Mouse (Mus musculus): ENCODE data around the gene Sidt1.

Gene Sidt1

DNA sequence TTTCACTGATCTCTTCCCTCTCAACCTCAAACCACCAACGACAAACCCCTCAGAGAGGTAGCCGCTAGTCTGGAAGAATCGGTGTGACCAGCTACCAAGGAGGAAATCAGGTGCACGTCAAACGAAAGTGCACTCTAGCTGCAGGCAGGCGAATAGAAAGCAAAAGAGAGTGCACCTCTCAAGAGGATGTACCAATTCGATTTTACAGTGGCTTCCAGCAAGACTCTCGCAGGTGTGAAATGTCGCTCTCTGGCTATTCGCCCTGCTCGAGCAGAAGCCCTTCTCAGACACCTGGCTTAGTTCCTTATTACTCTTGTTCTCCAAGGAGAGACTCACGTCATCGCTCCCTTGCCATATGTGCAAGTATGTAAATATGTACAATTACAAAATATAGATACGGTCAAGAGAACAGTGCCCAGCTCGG, at the start of gene Sidt1:
TSS of gene Sidt1 (minus strand) at position 336 of the 424 bp plus-strand sequence.
- DNase-seq (ENCODE audit: low spot score in 2 of 2): peak; percentile 50 to 69

- no peak for DNase-seq (ENCODE audit: low spot score in 2 of 2)
Measured at GRCm38 (mm10) chr16:44381578-44381977, 48.6 kb upstream of the Sidt1 start.

DNA sequence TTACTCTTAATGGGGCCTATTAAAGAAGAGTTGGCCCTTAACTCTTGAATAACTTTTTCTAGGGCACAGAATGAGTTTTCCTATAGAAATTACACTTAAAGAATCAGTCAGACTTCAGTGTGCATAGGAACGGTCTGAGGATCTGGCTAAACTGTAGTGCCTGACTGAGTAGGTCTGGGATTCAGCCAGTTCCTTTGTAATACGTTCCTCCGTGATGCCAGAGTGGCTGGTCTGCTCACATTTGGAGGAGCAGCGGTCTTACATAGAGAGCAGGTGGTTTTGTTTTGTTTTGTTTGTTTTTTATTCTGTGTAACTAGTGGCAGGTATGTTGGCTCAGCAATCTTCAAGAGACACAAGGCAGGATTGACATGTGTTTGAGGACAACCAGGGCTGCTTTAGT, 47.0 kb upstream of the Sidt1 start:
- DNase-seq (ENCODE audit: low spot score in 2 of 2): no peak

GRCm38 (mm10) chr16:44375459-44375858, 42.5 kb upstream of the Sidt1 start:
- no peak for DNase-seq (ENCODE audit: low spot score in 2 of 2)

DNA sequence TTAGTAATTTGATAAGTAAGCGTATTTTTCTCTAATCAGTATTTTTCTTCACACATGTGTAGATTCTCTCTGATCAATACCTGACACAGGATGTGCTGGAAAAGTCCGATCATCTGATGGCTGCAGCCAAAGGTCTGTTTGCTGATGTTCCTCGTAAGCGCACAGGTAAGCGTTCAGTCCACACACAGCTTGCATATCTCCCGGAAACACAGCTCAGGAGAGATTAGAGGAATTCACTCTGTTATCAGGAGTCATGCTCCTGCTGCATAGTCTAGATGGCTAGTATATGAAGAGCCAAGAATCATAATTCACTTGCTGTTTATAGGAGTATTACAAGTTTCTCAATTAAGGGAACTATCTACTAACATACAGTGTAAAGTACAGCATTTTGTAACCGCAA, 32.5 kb upstream of the Sidt1 start:
- no peak for DNase-seq (ENCODE audit: low spot score in 2 of 2)

GRCm38 (mm10) chr16:44361921-44362890, 29.2 kb upstream of the Sidt1 start:
- peak; percentile 41 to 45 for DNase-seq (ENCODE audit: low spot score in 2 of 2)

DNA sequence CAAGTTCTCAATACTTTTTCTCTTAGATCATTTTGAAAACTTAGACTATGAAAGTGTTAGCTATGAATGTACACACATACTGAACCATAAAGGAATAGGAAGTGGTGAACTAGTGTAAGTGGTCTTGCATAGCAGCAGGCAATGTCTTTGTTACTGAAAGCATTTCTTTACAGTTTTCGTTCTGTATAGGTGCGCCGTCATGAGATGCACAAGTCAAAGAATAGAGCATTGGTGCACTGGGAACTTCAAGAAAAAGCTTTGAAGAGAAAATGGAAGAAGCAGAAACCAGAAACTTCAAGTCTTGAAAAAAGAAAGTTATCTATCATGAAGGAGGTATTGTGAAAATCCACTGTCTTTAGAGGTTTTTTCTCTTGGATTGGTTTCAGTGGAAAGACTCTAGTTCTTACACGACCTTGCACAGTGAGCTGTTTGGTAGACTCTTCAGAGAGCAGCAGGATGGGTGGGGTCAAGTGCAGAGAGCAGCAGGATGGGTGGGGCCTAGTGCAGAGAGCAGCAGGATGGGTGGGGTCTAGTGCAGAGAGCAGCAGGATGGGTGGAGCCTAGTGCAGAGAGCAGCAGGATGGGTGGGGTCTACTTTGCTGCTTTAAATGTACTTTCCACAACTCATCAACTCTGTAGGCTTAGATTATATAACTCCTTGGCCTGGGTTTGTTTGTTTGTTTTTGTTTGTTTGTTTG, 24.7 kb upstream of the Sidt1 start:
- DNase-seq (ENCODE audit: low spot score in 2 of 2): no peak

- no peak for DNase-seq (ENCODE audit: low spot score in 2 of 2)
Measured at GRCm38 (mm10) chr16:44356291-44356690, 23.3 kb upstream of the Sidt1 start.

DNA sequence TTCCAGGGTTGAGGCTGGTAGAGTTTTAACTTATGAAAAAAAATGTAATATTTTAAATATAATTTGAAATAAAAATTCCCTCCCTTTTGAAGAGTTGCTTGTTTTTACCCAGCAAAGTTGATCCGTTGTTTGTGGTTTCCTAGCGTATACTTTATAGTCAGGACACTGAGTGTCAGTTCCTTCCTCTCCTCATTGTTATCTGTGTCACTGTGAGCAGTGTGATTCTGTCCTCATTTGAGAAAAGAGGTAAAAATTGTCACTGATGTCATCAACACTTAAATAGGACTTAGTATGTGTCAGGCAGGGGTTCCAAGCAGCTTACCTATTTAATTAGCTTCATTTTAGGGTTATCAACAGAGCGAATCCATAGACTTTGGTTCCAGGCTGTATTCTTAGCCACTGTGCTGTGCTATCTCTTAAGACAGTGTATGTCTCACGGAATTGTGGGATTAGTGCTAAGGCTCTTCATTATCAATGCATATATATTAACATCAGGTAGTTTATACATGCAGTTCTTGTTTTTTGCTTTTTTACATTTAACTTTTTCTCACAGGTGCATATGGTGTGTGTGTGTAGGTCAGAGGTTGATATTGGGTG, 16.9 kb upstream of the Sidt1 start:
- no peak for DNase-seq (ENCODE audit: low spot score in 2 of 2)

DNA sequence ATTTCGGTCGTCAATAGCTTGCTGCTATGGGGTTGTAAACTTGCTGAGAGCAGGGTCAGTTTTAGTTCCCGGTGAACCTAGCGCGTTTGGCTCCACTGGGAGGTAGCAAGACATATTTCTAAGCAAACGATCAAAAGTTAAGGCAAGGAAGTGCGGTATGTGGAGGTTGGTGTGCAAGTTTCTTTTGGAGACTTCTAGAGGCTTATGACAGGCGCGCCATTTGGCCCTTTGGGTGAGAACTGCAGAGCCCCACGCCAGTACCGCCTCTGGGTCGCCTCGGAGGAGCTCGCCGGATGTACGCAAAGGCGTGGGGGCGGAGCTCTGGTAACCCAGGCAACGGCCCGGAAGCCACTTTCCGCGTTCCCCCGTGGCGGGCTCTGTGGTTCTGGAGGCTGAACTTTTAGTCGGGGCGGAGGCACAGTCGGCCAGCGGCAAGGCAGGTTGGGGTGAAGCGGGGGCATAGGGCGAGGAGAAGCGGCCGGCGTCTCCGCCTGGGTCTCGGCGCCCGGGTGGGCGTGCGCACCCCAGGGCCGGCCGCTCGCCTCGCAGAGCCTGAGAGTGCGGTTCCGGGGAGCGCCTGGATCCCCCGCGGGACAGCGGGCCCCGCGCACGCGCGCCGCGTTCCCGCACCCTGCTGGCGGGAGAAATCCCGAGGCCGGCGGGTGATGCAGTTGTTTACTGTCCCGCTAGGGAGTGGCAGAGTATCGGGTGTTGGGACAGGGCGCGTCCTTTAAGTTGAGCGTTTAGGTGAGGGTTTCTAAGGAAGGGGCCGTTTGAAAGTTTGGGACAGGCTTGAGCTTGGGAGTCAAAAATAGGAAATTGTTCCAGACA, 14.3 kb upstream of the Sidt1 start, which contains the start of gene Spice1:
TSS of gene Spice1 (plus strand) at position 51 of the 831 bp plus-strand sequence.
- DNase-seq (ENCODE audit: low spot score in 2 of 2): peak; percentile 92 to 96

GRCm38 (mm10) chr16:44337541-44337940, 4.5 kb upstream of the Sidt1 start:
- no peak for DNase-seq (ENCODE audit: low spot score in 2 of 2)

GRCm38 (mm10) chr16:44331995-44332860, 768 bp downstream of the Sidt1 start:
- DNase-seq (ENCODE audit: low spot score in 2 of 2): peak; percentile 33 to 44

DNA sequence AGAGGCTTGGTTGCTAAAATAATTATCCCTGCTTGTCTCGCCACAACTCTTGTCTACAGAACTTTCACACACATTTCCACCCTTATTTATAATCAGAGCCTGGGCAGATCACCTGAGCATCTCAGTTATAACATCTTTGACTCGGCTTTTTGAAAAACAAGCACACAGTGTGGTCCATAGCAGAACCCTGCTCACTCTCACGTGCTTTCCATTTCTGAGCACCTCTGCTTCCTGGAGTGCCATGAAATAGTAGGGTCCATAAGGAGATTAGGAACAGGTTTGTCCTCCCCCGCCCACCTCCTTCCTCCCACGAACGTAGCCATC, 1.4 kb downstream of the Sidt1 start:
- peak; percentile 45 to 48 for DNase-seq (ENCODE audit: low spot score in 2 of 2)

DNA sequence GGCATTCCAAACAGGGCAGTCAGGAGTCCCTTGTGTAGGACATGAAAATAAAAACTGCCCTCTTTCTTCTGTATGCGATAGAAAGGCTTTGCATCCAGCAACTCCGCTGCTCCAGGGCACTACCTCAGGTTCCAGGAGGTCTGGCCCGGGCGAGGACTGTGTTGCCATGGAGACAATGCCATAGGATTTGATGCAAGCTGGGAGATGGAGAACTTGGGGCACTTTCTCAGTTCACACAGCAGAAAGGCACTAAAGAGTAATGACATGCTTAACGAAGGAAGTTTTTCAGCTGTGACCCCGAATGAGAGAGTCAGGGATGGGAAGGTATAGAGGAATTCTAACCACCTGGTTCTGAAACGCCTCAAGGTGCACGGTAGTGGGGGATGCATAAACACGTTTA, 1.8 kb downstream of the Sidt1 start:
- peak; percentile 25 to 34 for DNase-seq (ENCODE audit: low spot score in 2 of 2)

DNA sequence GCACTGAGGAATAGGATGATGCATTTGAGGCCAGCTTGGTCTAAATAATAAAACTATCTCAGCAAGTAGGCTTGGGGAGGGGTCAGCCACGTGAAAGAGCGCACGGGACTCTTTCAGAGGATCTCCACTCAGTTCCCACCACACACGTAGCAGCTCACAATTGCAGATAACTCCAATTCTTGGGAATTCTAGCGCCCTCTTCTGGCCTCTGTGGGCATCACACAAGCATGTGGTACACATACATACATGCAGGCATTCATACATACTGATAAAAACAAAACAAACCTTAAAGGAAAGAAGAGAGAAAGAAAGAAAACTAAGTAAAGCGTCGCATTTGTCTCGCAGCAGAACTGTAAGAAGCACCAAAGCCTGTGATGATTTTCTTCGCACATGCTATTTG, 2.3 kb downstream of the Sidt1 start:
- DNase-seq (ENCODE audit: low spot score in 2 of 2): no peak

DNA sequence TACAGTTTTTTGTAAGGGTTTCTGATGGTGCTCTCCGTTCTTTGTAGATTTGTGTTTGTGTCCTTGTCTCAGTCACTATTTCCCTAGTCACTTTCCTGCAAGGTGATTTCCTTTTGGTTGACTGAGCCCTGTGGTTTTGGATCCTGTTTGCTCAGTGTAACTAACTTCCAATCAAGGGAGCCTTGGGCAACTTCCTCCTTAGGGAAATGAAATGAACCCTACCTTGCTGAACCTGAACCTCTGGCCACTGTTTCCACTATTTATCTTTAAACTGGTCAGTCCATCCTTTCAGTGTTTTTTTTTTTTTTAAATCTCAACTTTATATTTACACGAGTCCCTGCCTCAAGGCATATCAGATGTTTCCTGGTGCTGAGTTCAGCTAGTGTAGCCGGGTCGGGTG, 4.4 kb downstream of the Sidt1 start:
- no peak for DNase-seq (ENCODE audit: low spot score in 2 of 2)

DNA sequence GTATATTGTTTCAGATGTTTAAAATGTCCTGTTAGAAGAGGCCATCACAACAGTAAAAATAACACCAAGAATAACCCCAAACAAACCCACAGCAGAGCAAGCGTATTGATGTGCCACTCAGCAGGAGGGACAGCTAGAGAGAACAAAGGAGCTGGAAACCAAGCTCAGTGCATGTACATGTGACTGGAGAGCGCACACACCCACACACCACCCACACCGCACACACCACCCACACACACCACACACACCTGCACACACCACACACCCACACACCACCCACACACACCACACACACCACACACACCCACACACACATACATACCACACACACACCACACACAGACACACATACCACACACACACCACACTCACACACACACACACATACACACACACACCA, 12.8 kb downstream of the Sidt1 start:
- no peak for DNase-seq (ENCODE audit: low spot score in 2 of 2)

DNA sequence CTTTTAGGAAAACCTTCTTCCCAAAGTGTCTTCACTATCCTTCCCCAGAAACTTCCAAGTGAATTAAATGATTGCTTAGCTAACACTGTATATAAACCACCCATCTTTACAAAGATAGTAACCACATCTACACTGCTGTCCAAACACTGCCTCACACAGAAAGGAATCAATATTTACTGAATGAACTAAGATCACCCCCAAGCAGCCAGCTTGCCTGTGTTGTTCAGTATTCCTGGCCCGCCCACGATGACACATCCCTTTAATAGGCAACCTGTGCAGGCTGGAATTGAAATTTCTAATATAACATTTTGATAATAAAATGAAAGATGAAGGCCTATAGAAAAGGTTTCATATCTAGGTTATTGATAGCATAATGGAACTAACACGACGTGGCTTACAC, 16.6 kb downstream of the Sidt1 start:
- DNase-seq (ENCODE audit: low spot score in 2 of 2): no peak

DNA sequence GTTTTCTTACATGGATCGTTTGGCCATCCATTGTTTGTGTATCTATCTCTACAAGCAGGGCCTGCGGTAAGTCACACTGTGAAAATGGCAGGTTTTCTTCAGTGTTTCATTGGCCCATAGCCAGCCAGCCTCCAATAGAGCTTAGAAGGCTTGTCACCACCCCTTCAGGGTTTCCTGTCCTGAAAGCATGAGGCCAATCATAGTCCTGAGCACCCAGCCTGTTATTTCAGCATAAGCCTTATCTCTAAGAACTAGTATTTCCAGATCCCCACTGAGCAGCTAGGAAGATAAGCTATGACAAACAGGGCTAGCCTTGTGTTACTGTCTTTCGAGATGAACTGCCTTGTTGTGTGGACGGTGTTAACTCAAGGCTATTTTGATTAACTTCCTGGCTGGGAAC, 19.6 kb downstream of the Sidt1 start:
- no peak for DNase-seq (ENCODE audit: low spot score in 2 of 2)

- no peak for DNase-seq (ENCODE audit: low spot score in 2 of 2)
Measured at GRCm38 (mm10) chr16:44305606-44306005, 27.4 kb downstream of the Sidt1 start.

GRCm38 (mm10) chr16:44303822-44304221, 29.2 kb downstream of the Sidt1 start:
- no peak for DNase-seq (ENCODE audit: low spot score in 2 of 2)
